Mouse (Mus musculus) lung, embryonic 16.5 days (tissue): ENCODE data around the gene Mllt3. TPM values are rescaled to one million over a fixed set of nuclear protein-coding genes. Genes with fewer than 3 reads are reported as not detected.
A peak's percentile ranks its signal among the peaks of the same experiment; 100 is the strongest.

Source experiments
- ATAC-seq: fragments of 200-750 bp; cut with Nextera tagmentation; 2 replicates; pipeline ENCODE4 v1.8.0; 2017; ENCODE audit warnings: low read depth, mild to moderate bottlenecking, moderate library complexity
- H3K27ac ChIP-seq: fragments of 300-500 bp; sonication (generic); 2 replicates; pipeline ENCODE4 v1.5.1; 2014; ENCODE audit warnings: mild to moderate bottlenecking, control low read depth, low read length
- H3K27me3 ChIP-seq: fragments of 300-500 bp; sonication (generic); 2 replicates; pipeline ENCODE4 v1.6.1; 2014; ENCODE audit warnings: low read depth, low read length, mixed read lengths; ENCODE audit not compliant: control insufficient read depth, insufficient read depth
- H3K36me3 ChIP-seq: fragments of 300-500 bp; sonication (generic); 2 replicates; pipeline ENCODE4 v1.6.1; 2014; ENCODE audit warnings: low read length; ENCODE audit not compliant: control insufficient read depth, insufficient read depth
- H3K4me1 ChIP-seq: fragments of 300-500 bp; sonication (generic); replicated peaks from 2 replicates; pipeline ENCODE4 v1.6.1; 2014; ENCODE audit warnings: low read length, mixed read lengths; ENCODE audit not compliant: control insufficient read depth, insufficient read depth
- H3K4me2 ChIP-seq: fragments of 300-500 bp; sonication (generic); 2 replicates; pipeline ENCODE4 v1.6.1; 2014; ENCODE audit warnings: low read depth, low read length, control low read depth
- H3K4me3 ChIP-seq: fragments of 300-500 bp; sonication (generic); 2 replicates; pipeline ENCODE4 v1.5.1; 2014; ENCODE audit warnings: mild to moderate bottlenecking, low read length, control low read depth
- H3K9ac ChIP-seq: fragments of 300-500 bp; sonication (generic); 2 replicates; pipeline ENCODE4 v1.6.1; 2014; ENCODE audit warnings: low read length, control low read depth
- H3K9me3 ChIP-seq: fragments of 300-500 bp; sonication (generic); 2 replicates; pipeline ENCODE4 v1.6.1; 2016; ENCODE audit warnings: low read length; ENCODE audit not compliant: control insufficient read depth
- WGBS: fragments of 180-500 bp; shearing (Covaris S2); extraction: QIAGEN DNeasy Blood & Tissue Kit; methylation state at CpG from one replicate; pipeline ENCODE4 v1.1.7; 2014; 5-methylcytosine and 5-hydroxymethylcytosine counted together
- polyA plus RNA-seq: library from polyadenylated mRNA; unstranded; fragments of >200 nt; fragmentation: Nextera tagmentation; extraction: Ambion mirVana; gene quantifications from 2 replicates; pipeline ENCODE4 v1.2.1, GENCODE M21; 2015

The Mllt3 gene
- polyA plus RNA-seq, 1 experiment from 2014 or later = 45.1 TPM

DNA sequence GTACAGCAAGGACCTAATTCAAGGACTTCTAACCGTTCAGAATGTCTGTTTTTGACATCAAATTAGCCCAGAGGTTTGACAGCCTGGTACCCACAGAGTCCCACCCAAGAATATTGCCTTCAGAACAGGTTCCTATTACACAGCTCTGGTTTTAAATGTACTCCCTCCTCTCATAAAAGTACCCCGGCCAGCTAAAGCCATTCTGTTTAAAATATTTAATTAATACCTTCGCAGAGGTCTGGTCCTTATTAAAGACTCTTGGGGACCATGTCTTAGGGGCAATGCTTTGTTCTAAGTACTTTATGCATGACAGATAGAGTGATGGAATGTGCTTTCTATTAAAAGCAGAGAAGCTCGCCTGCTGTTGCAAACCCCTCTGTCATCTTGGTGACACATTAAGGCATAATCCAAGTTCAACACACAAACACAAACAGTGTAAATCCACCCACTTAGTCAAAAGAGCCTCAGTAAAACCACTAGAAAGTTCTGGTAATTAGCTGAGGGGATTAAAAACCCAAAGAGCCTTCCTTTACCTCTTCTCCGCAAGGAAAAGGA lies 302.0 kb downstream of the Mllt3 start:
- Histone ChIP-seq H3K9ac (no peak overlapping the region), H3K36me3 (no peaks in the 10 kb centered on the region), H3K27ac (no peak overlapping the region), H3K4me2 (no peak overlapping the region), H3K27me3 (no peaks in the 10 kb centered on the region), H3K9me3 (no peaks in the 10 kb centered on the region), H3K4me1 (no peaks in the 10 kb centered on the region), H3K4me3 (no peak overlapping the region)
- ATAC-seq = no peak
- 60% methylated on average over 5 of the region's 5 CpGs for WGBS

GRCm38 (mm10) chr4:87728581-87728980 lies 304.6 kb downstream of the Mllt3 start:
- Histone ChIP-seq H3K4me3 (no peak overlapping the region), H3K27me3 (no peaks in the 10 kb centered on the region), H3K9me3 (no peaks in the 10 kb centered on the region), H3K27ac (no peak overlapping the region), H3K9ac (no peak overlapping the region), H3K4me2 (no peak overlapping the region), H3K36me3 (no peaks in the 10 kb centered on the region), H3K4me1 (no peaks in the 10 kb centered on the region)
- WGBS = 45% methylated on average over 1 of the region's 1 CpGs
- ATAC-seq = peak; percentile 49; the same call in 1 of the 2 replicates

DNA sequence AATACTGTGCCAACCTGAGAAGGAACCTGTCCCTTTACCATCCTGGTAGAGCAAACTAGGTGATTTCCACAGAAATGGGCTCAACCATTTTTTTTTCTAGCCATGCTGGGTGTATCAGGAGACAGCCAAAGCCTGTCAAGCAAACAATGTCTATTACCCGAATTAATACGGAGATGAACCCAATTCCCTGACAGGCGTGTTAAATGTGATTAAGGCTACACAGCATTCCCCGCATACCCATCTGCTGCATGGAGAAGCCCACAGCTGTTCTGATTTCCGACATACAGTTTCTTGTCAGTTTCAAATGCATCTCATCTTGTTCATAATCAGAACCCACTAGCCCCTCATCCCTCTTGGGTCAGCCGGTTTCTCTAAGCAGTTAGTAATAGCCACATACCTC lies 309.7 kb downstream of the Mllt3 start:
- H3K9me3 ChIP-seq = no peaks in the 10 kb centered on the region
- 76% methylated on average over 6 of the region's 6 CpGs for WGBS
- H3K4me1 ChIP-seq = no peaks in the 10 kb centered on the region
- no peak for ATAC-seq
- no peak overlapping the region for H3K9ac ChIP-seq
- H3K4me2 ChIP-seq = no peak overlapping the region
- H3K4me3 ChIP-seq = no peak overlapping the region
- no peaks in the 10 kb centered on the region for H3K27me3 ChIP-seq
- no peaks in the 10 kb centered on the region for H3K36me3 ChIP-seq
- no peak overlapping the region for H3K27ac ChIP-seq

Other genes starting within 250 kb of the Mllt3 start
- gene Focad, start 61.3 kb upstream of the Mllt3 start, polyA plus RNA-seq = 15.1 and 15.6 TPM in 2 replicates